9 mouse cellular contexts compared by ENCODE assay signal in genomic region chr11:121649900-121650299, GRCm38 (mm10). TPM values are rescaled to one million over a fixed set of nuclear protein-coding genes. Genes with fewer than 3 reads are reported as not detected.
DNase-seq lines count a peak whose midpoint lies in the region; TF ChIP-seq lines count a peak whose summit lies in the region.
"Had no signal": no experiment of that assay in that cellular context is flagged by ENCODE, and none has a peak within 500 bp of the region (broad histone marks: within the 10 kb centered on the region; RNA-seq: fewer than 3 reads in every experiment).

No protein-coding gene starts in this region.

- intact Hi-C loops in gastrocnemius, adult 2 months (cut with DNase I) = loop anchor here (5.0 kb wide), 1 partner anchor 173 kb away; no protein-coding TSS in a partner anchor

- TF ChIP-seq CTCF in gastrocnemius, adult 2 months (IDR thresholded peaks at IDR 0.05) = peak; percentile 61

- peak overlapping the region; percentile 59 for H3K27ac ChIP-seq in gastrocnemius, adult 2 months

- DNase-seq in kidney, postnatal 14 days = peak; percentile 25
- no peak for DNase-seq in kidney, adult 18-20 months
- DNase-seq in adrenal gland, adult 2 months = peak; percentile 59
- peak; percentile 83 for DNase-seq in gastrocnemius, adult 2 months
- peak; percentile 61 for DNase-seq in layer of hippocampus, adult 9-11 months
- peak; percentile 45 for DNase-seq in testis, postnatal 14 days (ENCODE audit: low spot score)
- DNase-seq in spleen, postnatal 4 days (ENCODE audit: low spot score in 2 of 2) = no peak
- no peak for DNase-seq in thymus, postnatal 10 days (ENCODE audit: low spot score in 2 of 2)

- no peak overlapping the region; the same call in 1 of the 2 replicates for H3K4me3 ChIP-seq in gastrocnemius, adult 2 months
- H3K4me3 ChIP-seq: myocyte had no signal

RNA-seq across cellular contexts. Expression of gene B3gntl1, which starts 23.1 kb away (rescaled TPM):
- total RNA-seq in adrenal gland, adult 2 months (2021) = 1 to 10 TPM; 7.4 to 10.0 TPM
- polyA plus RNA-seq in adrenal gland, adult 2 months (2012; rRNA removed) = 9.2 and 11.1 TPM in 2 replicates
- 1 to 10 TPM; 2.2 to 3.0 TPM for total RNA-seq in gastrocnemius, adult 2 months (2021)

RNA-seq across cellular contexts. Expression of gene Metrnl, which starts 51.4 kb away (rescaled TPM):
- 10 to 100 TPM; 14.0 to 44.3 TPM for total RNA-seq in adrenal gland, adult 2 months (2021)
- 33.2 and 42.1 TPM in 2 replicates for polyA plus RNA-seq in adrenal gland, adult 2 months (2012; rRNA removed)
- total RNA-seq in gastrocnemius, adult 2 months (2021) = 10 to 100 TPM in 1 of 2 experiments, 1 to 10 TPM in 1; 7.8 to 13.7 TPM

Comparison
In these comparisons a context has a peak if more than half of its experiments do, and no peak if none do; other contexts are left out.
1. DNase-seq: peak in kidney, postnatal 14 days (single experiment), adrenal gland, adult 2 months (single experiment), gastrocnemius, adult 2 months (single experiment), layer of hippocampus, adult 9-11 months (single experiment) and testis, postnatal 14 days (single experiment); none in kidney, adult 18-20 months (single experiment), spleen, postnatal 4 days (0 of 2) and thymus, postnatal 10 days (0 of 2).